Mouse (Mus musculus) embryonic facial prominence, embryonic 11.5 days (tissue): ENCODE measurements around the gene Tfpi. TPM values are rescaled to one million over a fixed set of nuclear protein-coding genes. Genes with fewer than 3 reads are reported as not detected.
"Not testable (repeated sequence)": the region's sequence is repeated elsewhere in the genome, so short reads cannot be mapped to it uniquely, and the experiment has no call there.

Experiments
- ATAC-seq: fragments of 200-750 bp; cut with Nextera tagmentation; replicated peaks from 2 replicates; pipeline ENCODE4 v1.8.0; 2017; ENCODE audit warnings: low read depth; ENCODE audit not compliant: insufficient number of reproducible peaks, low FRiP score, low TSS enrichment
- DNase-seq: peaks from one replicate; pipeline ENCODE4 v3.0.0-alpha.2; 2015; ENCODE audit warnings: low spot score
- H3K27ac ChIP-seq: fragments of 300-500 bp; sonication (generic); replicated peaks from 2 replicates; pipeline ENCODE4 v1.5.1; 2014; ENCODE audit warnings: mild to moderate bottlenecking, low read depth, low read length, control low read depth
- H3K27me3 ChIP-seq: fragments of 300-500 bp; sonication (generic); 2 replicates; pipeline ENCODE4 v1.6.1; 2014; ENCODE audit warnings: mild to moderate bottlenecking, low read length, moderate library complexity, mixed read lengths; ENCODE audit not compliant: control insufficient read depth, insufficient read depth
- H3K36me3 ChIP-seq: fragments of 300-500 bp; sonication (generic); replicated peaks from 2 replicates; pipeline ENCODE4 v1.6.1; 2014; ENCODE audit warnings: low read depth, mild to moderate bottlenecking, low read length, moderate library complexity, mixed read lengths; ENCODE audit not compliant: control insufficient read depth, insufficient read depth
- H3K4me1 ChIP-seq: fragments of 300-500 bp; sonication (generic); 2 replicates; pipeline ENCODE4 v1.6.1; 2014; ENCODE audit warnings: low read length, mixed read lengths; ENCODE audit not compliant: control insufficient read depth, insufficient read depth
- H3K4me2 ChIP-seq: fragments of 300-500 bp; sonication (generic); 2 replicates; pipeline ENCODE4 v1.6.1; 2014; ENCODE audit warnings: low read depth, mild to moderate bottlenecking, control low read depth, low read length, moderate library complexity
- H3K4me3 ChIP-seq: fragments of 300-500 bp; sonication (generic); 2 replicates; pipeline ENCODE4 v1.5.1; 2014; ENCODE audit warnings: low read depth, low read length, control low read depth
- H3K9ac ChIP-seq: fragments of 300-500 bp; sonication (generic); replicated peaks from 2 replicates; pipeline ENCODE4 v1.6.1; 2014; ENCODE audit warnings: mild to moderate bottlenecking, control low read depth, low read length
- H3K9me3 ChIP-seq: fragments of 300-500 bp; sonication (generic); replicated peaks from 2 replicates; pipeline ENCODE4 v1.6.1; 2016; ENCODE audit warnings: mild to moderate bottlenecking, low read length, inconsistent platforms, mixed read lengths; ENCODE audit not compliant: control insufficient read depth
- WGBS: fragments of 180-500 bp; shearing (Covaris S2); extraction: QIAGEN DNeasy Blood & Tissue Kit; methylation state at CpG from one replicate; pipeline ENCODE4 v1.1.7; 2014; 5-methylcytosine and 5-hydroxymethylcytosine counted together
- polyA plus RNA-seq: library from polyadenylated mRNA; unstranded; fragments of >200 nt; fragmentation: Nextera tagmentation; extraction: Ambion mirVana; gene quantifications from 2 replicates; pipeline ENCODE4 v1.2.1, GENCODE M21; 2014

Gene Tfpi
- polyA plus RNA-seq, 1 experiment from 2014 or later: 20.8 TPM

DNA sequence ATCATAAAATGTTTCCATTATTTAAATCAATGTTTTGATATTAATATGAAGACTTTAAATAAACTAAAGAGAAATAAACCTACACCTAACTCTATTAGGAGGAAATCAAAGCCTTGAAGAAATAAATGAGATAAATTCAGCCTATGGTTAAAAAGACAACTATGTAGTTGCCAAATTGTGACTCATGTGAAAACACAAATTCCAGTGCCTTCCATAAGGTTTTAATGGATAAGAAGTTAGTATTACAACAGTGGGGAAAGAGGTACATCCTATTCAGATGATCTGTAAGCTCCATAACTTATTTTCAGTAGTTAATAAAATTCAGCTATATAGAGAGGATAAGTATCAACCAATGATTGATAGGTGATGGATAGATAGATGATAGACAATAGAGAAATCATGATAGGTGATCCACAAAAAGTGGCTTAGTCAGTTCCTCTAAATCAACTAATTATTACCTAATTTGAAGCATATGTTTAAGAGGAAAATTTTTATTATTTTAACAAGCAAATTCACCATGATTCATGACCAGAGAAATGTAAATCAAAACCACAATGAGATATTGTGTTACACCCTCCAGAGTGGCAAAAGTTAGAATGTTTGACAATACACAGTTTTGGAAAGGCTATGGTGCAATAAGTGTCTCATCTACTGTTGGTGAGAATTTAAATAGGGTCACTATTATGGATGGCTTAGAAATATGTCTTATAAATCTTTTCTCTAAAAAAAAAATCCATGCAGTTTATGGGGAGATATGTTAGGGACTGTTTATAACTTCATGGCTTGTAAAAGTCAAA is 66.6 kb downstream of the Tfpi start:
- H3K4me2 ChIP-seq: no peak overlapping the region
- no peak overlapping the region for H3K9ac ChIP-seq
- no peaks in the 10 kb centered on the region for H3K36me3 ChIP-seq
- H3K27me3 ChIP-seq: no peaks in the 10 kb centered on the region
- H3K27ac ChIP-seq: no peak overlapping the region
- H3K9me3 ChIP-seq: no peaks in the 10 kb centered on the region
- ATAC-seq (no peak), DNase-seq (no peak)
- H3K4me1 ChIP-seq: no peaks in the 10 kb centered on the region
- no peak overlapping the region for H3K4me3 ChIP-seq

DNA sequence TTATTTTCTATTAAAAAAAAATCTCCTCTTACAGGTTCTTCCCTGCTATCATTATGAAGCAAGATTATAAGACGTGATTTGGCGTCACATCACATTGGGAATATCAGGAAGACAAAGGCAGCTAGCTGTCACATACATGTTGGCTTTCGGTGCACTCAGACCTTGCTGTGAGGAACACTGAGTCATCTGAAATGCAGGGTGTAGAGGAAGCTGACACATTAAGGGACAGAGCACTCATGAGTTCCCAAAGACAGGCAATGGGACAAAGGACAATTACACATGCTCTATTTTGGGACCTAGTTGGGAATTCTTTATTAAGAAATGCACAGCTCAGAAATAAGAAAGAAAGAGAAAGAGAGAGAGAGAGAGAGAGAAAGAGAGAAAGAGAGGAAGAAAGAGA is 71.7 kb downstream of the Tfpi start:
- no peaks in the 10 kb centered on the region for H3K36me3 ChIP-seq
- no peak overlapping the region for H3K9ac ChIP-seq
- H3K4me2 ChIP-seq: no peak overlapping the region
- 91% methylated on average over 3 of the region's 3 CpGs for WGBS
- H3K27me3 ChIP-seq: no peaks in the 10 kb centered on the region
- H3K4me1 ChIP-seq: no peaks in the 10 kb centered on the region
- H3K9me3 ChIP-seq: no peaks in the 10 kb centered on the region
- no peak for ATAC-seq
- no peak for DNase-seq
- H3K4me3 ChIP-seq: no peak overlapping the region
- H3K27ac ChIP-seq: no peak overlapping the region

DNA sequence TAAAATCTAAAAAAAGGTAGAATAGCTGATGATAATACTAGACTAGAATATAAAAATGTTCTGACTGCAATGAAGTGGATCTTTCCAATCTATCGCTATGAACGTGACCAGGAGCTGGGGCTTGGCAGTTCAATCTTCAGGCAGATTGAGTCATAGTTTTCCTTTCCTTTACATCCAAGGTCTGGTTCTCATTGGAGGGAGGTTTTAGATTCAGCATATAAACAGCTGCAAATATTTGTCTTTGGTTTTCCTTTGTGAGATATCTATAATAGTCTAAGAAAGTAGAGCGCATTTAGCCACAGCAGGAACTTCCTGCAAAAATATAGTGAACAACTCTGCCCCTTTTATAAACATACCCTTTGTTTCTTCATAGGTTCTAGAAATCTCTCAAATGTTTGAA is 73.9 kb downstream of the Tfpi start:
- Histone ChIP-seq H3K36me3 (no peaks in the 10 kb centered on the region), H3K9me3 (no peaks in the 10 kb centered on the region), H3K4me1 (no peaks in the 10 kb centered on the region), H3K4me2 (no peak overlapping the region), H3K4me3 (no peak overlapping the region), H3K27me3 (no peaks in the 10 kb centered on the region), H3K9ac (no peak overlapping the region), H3K27ac (no peak overlapping the region)
- DNase-seq (no peak), ATAC-seq (no peak)
- 85% methylated on average over 3 of the region's 3 CpGs for WGBS

DNA sequence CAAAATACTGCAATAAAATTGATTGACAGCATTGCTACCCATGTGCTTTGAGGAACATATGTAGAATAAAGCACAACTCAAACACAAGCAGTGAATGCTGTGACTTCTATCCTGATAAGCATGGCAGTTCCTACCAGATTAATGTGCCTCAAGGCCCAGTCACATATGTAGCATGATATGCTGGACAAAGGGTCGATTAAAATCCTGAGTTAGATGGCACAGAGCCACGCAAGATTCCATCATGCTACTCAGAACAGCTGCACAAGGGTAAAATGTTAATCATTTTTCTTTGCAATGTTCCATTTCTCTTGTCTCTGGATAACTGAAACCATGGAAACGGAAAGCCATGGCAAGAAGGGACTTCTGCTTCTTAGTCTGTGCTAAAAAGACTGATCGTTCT is 80.0 kb downstream of the Tfpi start:
- no peak for ATAC-seq
- no peak for DNase-seq
- Histone ChIP-seq H3K4me3 (no peak overlapping the region), H3K27me3 (no peaks in the 10 kb centered on the region), H3K4me2 (no peak overlapping the region), H3K27ac (no peak overlapping the region), H3K9ac (no peak overlapping the region), H3K4me1 (no peaks in the 10 kb centered on the region), H3K36me3 (no peaks in the 10 kb centered on the region), H3K9me3 (no peaks in the 10 kb centered on the region)
- 90% methylated on average over 4 of the region's 4 CpGs for WGBS

DNA sequence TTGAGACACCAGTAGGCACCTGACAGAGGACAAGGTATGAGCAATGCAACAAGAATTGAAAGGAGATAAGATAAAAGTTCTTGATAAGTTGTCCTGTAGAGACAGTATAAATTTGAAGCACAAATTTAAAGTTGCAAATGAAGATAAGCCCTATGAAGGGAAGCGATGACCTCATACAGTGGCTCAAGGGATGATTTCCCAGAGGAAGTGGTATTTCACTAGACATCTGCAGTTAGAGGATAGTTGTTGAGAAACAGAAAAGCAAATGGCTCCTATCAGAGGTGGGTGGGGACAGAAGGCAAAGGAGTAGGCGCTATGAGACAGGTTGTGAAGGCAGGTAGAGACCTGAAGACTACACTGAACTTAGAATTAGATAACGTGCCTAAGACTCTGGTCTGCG is 83.3 kb downstream of the Tfpi start:
- Histone ChIP-seq H3K27ac (no peak overlapping the region), H3K9ac (no peak overlapping the region), H3K4me2 (no peak overlapping the region), H3K4me3 (no peak overlapping the region), H3K27me3 (no peaks in the 10 kb centered on the region), H3K9me3 (no peaks in the 10 kb centered on the region), H3K4me1 (no peaks in the 10 kb centered on the region), H3K36me3 (no peaks in the 10 kb centered on the region)
- DNase-seq (no peak), ATAC-seq (no peak)
- 91% methylated on average over 4 of the region's 4 CpGs for WGBS

DNA sequence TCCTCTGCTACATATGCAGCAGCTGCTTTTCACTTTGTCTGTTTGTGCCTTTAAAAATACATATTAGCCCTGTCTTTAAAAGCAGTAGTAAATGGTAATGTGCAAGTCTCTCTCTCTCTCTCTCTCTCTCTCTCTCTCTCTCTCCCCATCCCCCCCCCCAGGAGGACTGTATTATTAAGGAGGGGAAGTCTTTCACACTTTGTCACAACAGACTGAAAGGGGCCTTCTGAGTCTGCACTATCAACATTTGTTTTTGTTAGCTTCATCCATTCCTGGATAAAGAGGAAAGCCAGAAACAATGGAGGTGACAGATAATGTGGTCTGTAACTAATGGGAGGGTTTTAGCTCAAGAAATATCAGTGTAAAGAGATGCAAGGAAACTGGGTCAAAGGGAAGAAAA is 87.5 kb downstream of the Tfpi start:
- DNase-seq (no peak), ATAC-seq (no peak)
- Histone ChIP-seq H3K4me2 (no peak overlapping the region), H3K9ac (no peak overlapping the region), H3K9me3 (no peaks in the 10 kb centered on the region), H3K4me3 (no peak overlapping the region), H3K27ac (no peak overlapping the region), H3K36me3 (no peaks in the 10 kb centered on the region), H3K27me3 (no peaks in the 10 kb centered on the region), H3K4me1 (no peaks in the 10 kb centered on the region)

DNA sequence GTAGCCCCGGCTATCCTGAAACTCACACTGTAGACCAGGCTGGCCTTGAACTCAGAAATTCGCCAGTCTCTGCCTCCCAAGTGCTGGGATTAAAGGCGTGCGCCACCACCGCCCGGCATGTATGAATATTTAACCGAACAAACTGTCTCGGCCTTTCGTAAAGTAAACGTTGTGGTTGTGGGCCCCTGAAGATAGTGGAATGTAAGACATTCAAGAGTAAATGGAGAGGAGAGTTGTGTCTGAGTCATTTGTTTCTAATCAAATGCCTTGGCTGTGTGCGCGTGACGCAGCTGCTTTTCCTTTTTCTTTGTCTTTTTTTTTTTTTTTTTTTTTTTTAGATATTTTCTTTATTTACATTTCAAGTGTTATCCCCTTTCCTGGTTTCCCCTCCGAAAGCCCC is 88.0 kb downstream of the Tfpi start:
- H3K27me3 ChIP-seq, H3K9me3 ChIP-seq, H3K4me1 ChIP-seq, H3K27ac ChIP-seq, H3K4me3 ChIP-seq, H3K4me2 ChIP-seq, ATAC-seq, H3K9ac ChIP-seq, H3K36me3 ChIP-seq, DNase-seq: not testable (repeated sequence)
- 85% methylated on average over 14 of the region's 14 CpGs for WGBS

DNA sequence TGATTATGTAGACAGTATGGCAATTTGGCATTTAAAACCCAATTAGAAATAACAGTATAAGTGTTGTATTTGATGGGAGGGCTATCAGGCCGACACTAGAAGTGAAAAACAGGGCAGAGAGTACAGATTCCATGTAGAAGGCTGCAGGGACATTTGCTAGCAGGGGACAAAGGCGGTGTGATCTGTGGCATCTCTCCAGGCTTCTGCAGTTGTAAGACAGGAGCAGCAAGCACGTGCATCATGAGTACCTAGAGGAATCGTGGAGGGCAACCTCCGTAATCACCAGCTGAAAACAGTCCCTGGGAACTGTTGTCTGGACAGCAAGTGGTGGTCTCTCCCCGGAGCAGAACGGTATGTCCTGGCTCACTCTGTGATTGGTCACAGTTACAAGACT is 88.6 kb downstream of the Tfpi start:
- no peak overlapping the region for H3K4me2 ChIP-seq
- 79% methylated on average over 7 of the region's 7 CpGs for WGBS
- DNase-seq: no peak

More for the DNA sequence above, 88.6 kb downstream of the Tfpi start:
- Histone ChIP-seq H3K36me3 (no peaks in the 10 kb centered on the region), H3K27ac (no peak overlapping the region), H3K4me1 (no peaks in the 10 kb centered on the region), H3K9me3 (no peaks in the 10 kb centered on the region), H3K9ac (no peak overlapping the region), H3K4me3 (no peak overlapping the region), H3K27me3 (no peaks in the 10 kb centered on the region)
- ATAC-seq: no peak
